20 mouse cellular contexts compared by ENCODE assay signal in genomic region chr1:78601568-78601967, GRCm38 (mm10).
"Had no signal": no experiment of that assay in that cellular context is flagged by ENCODE, and none has a peak within 500 bp of the region (broad histone marks: within the 10 kb centered on the region; RNA-seq: fewer than 3 reads in every experiment).

No protein-coding gene starts in this region.

- H3K36me3 ChIP-seq: limb, embryonic 10.5 days; limb, embryonic 13.5 days; liver, embryonic 12.5 days; liver, embryonic 15.5 days; lung, embryonic 15.5 days; midbrain, embryonic 10.5 days; neural tube, embryonic 13.5 days had no signal

- DNase-seq: kidney, adult 9 months; kidney, postnatal 14 days; kidney, postnatal 4 days; layer of hippocampus, adult 9-11 months; liver; lung, adult 18-20 months; lung, postnatal 10 days; lung, postnatal 36 days; midbrain, embryonic 14.5 days; retina, postnatal 1 day; thymus, adult 18-20 months; thymus, postnatal 36 days had no signal

- H3K4me3 ChIP-seq: limb, embryonic 10.5 days; limb, embryonic 13.5 days; liver, embryonic 12.5 days; liver, embryonic 15.5 days; lung, embryonic 15.5 days; megakaryocyte, embryonic 14.5 days; midbrain, embryonic 10.5 days; neural tube, embryonic 13.5 days had no signal

- H3K4me2 ChIP-seq: limb, embryonic 13.5 days; liver, embryonic 12.5 days; liver, embryonic 15.5 days; lung, embryonic 15.5 days; neural tube, embryonic 13.5 days had no signal

- H3K9me3 ChIP-seq: limb, embryonic 10.5 days; limb, embryonic 13.5 days; liver, embryonic 12.5 days; liver, embryonic 15.5 days; lung, embryonic 15.5 days; megakaryocyte, embryonic 14.5 days; midbrain, embryonic 10.5 days; neural tube, embryonic 13.5 days had no signal

- H3K9ac ChIP-seq: limb, embryonic 13.5 days; liver, embryonic 12.5 days; liver, embryonic 15.5 days; lung, embryonic 15.5 days; neural tube, embryonic 13.5 days had no signal

- H3K27ac ChIP-seq: limb, embryonic 10.5 days; limb, embryonic 13.5 days; liver, embryonic 12.5 days; liver, embryonic 15.5 days; lung, embryonic 15.5 days; midbrain, embryonic 10.5 days; neural tube, embryonic 13.5 days had no signal

- ATAC-seq: liver, embryonic 12.5 days had no signal

- H3K27me3 ChIP-seq: limb, embryonic 13.5 days; liver, embryonic 12.5 days; liver, embryonic 15.5 days; lung, embryonic 15.5 days; neural tube, embryonic 13.5 days had no signal

- H3K4me1 ChIP-seq: limb, embryonic 13.5 days; liver, embryonic 12.5 days; liver, embryonic 15.5 days; neural tube, embryonic 13.5 days had no signal
